Comparison of ENCODE assay signal across 13 mouse cellular contexts in genomic region chr2:33868996-33869688, GRCm38 (mm10). TPM values are rescaled to one million over a fixed set of nuclear protein-coding genes. Genes with fewer than 3 reads are reported as not detected.
DNase-seq lines count a peak whose midpoint lies in the region; ATAC-seq lines count a peak whose summit lies in the region.
"Had no signal": no experiment of that assay in that cellular context is flagged by ENCODE, and none has a peak within 500 bp of the region (broad histone marks: within the 10 kb centered on the region; RNA-seq: fewer than 3 reads in every experiment).

No protein-coding gene starts in this region.

- no peak for DNase-seq in forebrain, embryonic 10.5 days (ENCODE audit: extremely low spot score, low spot score)
- no peak for DNase-seq in lung, adult 18-20 months
- no peak for DNase-seq in cerebellum, adult 9-10 months
- no peak for DNase-seq in ovary, postnatal 10 days (ENCODE audit: low spot score)
- DNase-seq: heart, postnatal 10 days; layer of hippocampus, postnatal 36 days; retina, postnatal 1 day had no signal

- H3K27me3 ChIP-seq in forebrain, embryonic 15.5 days, result no peaks in the 10 kb centered on the region
- peaks cover 17% of the 10 kb centered on the region for H3K27me3 ChIP-seq in forebrain, embryonic 10.5 days (ENCODE audit: poor library complexity, severe bottlenecking)
- H3K27me3 ChIP-seq in lung, embryonic 15.5 days, result no peaks in the 10 kb centered on the region
- no peaks in the 10 kb centered on the region for H3K27me3 ChIP-seq in liver, embryonic 16.5 days (ENCODE audit: control insufficient read depth, insufficient read depth, low read depth, low read length)

- H3K4me1 ChIP-seq in forebrain, embryonic 15.5 days, result peaks cover 8% of the 10 kb centered on the region; the same call in 1 of the 2 replicates
- peaks cover 30% of the 10 kb centered on the region for H3K4me1 ChIP-seq in forebrain, embryonic 10.5 days
- peaks cover 54% of the 10 kb centered on the region for H3K4me1 ChIP-seq in lung, embryonic 15.5 days
- H3K4me1 ChIP-seq in liver, embryonic 16.5 days (ENCODE audit: control insufficient read depth, low read depth, low read length), result peaks cover 24% of the 10 kb centered on the region

- peak overlapping the region; percentile 3; the same call in 1 of the 2 replicates for H3K27ac ChIP-seq in forebrain, embryonic 15.5 days (replicated peaks)
- no peak overlapping the region for H3K27ac ChIP-seq in forebrain, embryonic 10.5 days
- H3K27ac ChIP-seq in lung, embryonic 15.5 days, result peak overlapping the region; percentile 82
- H3K27ac ChIP-seq in liver, embryonic 16.5 days (ENCODE audit: low read length), result peak overlapping the region; percentile 36

- peaks cover 37% of the 10 kb centered on the region for H3K36me3 ChIP-seq in forebrain, embryonic 15.5 days
- peaks cover 44% of the 10 kb centered on the region for H3K36me3 ChIP-seq in forebrain, embryonic 10.5 days (replicated peaks)
- peaks cover 12% of the 10 kb centered on the region for H3K36me3 ChIP-seq in lung, embryonic 15.5 days
- H3K36me3 ChIP-seq in liver, embryonic 16.5 days (ENCODE audit: control insufficient read depth, insufficient read depth), result peaks cover 4% of the 10 kb centered on the region

- no peaks in the 10 kb centered on the region for H3K9me3 ChIP-seq in forebrain, embryonic 15.5 days
- peaks cover 11% of the 10 kb centered on the region; the same call in 1 of the 2 replicates for H3K9me3 ChIP-seq in forebrain, embryonic 10.5 days
- H3K9me3 ChIP-seq in lung, embryonic 15.5 days, result no peaks in the 10 kb centered on the region
- H3K9me3 ChIP-seq in liver, embryonic 16.5 days (replicated peaks; ENCODE audit: control insufficient read depth, low read length), result no peaks in the 10 kb centered on the region

- WGBS in forebrain, embryonic 15.5 days, result 89% methylated on average over 5 of the region's 5 CpGs
- WGBS in forebrain, embryonic 10.5 days, result 87% methylated on average over 5 of the region's 5 CpGs
- WGBS in lung, embryonic 15.5 days, result 53% methylated on average over 5 of the region's 5 CpGs
- whole genome bisulfite sequencing in liver, embryonic 16.5 days (ENCODE audit: insufficient replicate concordance), result 32% methylated on average over 5 of the region's 5 CpGs

- H3K9ac ChIP-seq in forebrain, embryonic 15.5 days (replicated peaks), result no peak overlapping the region
- no peak overlapping the region for H3K9ac ChIP-seq in lung, embryonic 15.5 days
- H3K9ac ChIP-seq in liver, embryonic 16.5 days (ENCODE audit: low read depth, low read length), result no peak overlapping the region

- no peak overlapping the region for H3K4me2 ChIP-seq in forebrain, embryonic 15.5 days (replicated peaks)
- H3K4me2 ChIP-seq in lung, embryonic 15.5 days, result no peak overlapping the region
- H3K4me2 ChIP-seq in liver, embryonic 16.5 days (ENCODE audit: low read depth, low read length), result no peak overlapping the region

- no peak for ATAC-seq in forebrain, embryonic 15.5 days (replicated peaks)
- no peak for ATAC-seq in lung, embryonic 15.5 days (ENCODE audit: borderline replicate concordance, extremely low read depth, low FRiP score, low TSS enrichment)
- peak; percentile 54 for ATAC-seq in granulocyte monocyte progenitor cell, adult 5-6 weeks (replicated peaks; ENCODE audit: poor library complexity, severe bottlenecking)
- no peak for ATAC-seq in liver, embryonic 16.5 days (ENCODE audit: low read depth)
- ATAC-seq: activated CD4-positive, CD25-positive, alpha-beta regulatory T cell, adult 4 months had no signal

- no peak overlapping the region for H3K4me3 ChIP-seq in forebrain, embryonic 15.5 days
- no peak overlapping the region for H3K4me3 ChIP-seq in forebrain, embryonic 10.5 days
- no peak overlapping the region for H3K4me3 ChIP-seq in lung, embryonic 15.5 days
- no peak overlapping the region for H3K4me3 ChIP-seq in liver, embryonic 16.5 days (ENCODE audit: low read depth, low read length)
- H3K4me3 ChIP-seq: gastrocnemius, adult 2 months had no signal

RNA-seq across cellular contexts. Expression of gene Mvb12b, which starts 18.6 kb away (rescaled TPM):
- polyA plus RNA-seq in forebrain, embryonic 15.5 days (2015; fragmentation: Nextera tagmentation; extraction: Ambion mirVana), result 75.9 and 85.8 TPM in 2 replicates
- polyA plus RNA-seq in forebrain, embryonic 10.5 days (2016; fragmentation: Nextera tagmentation; extraction: Ambion mirVana), result 15.7 and 15.8 TPM in 2 replicates
- 21.8 and 22.8 TPM in 2 replicates for polyA plus RNA-seq in lung, embryonic 15.5 days (2015; fragmentation: Nextera tagmentation; extraction: Ambion mirVana)
- total RNA-seq in granulocyte monocyte progenitor cell, adult 5-6 weeks (2014; fragmentation: Nextera tagmentation), result 46.2 and 58.5 TPM in 2 replicates
- 14.7 and 16.6 TPM in 2 replicates for total RNA-seq in granulocyte monocyte progenitor cell, adult 5-6 weeks (2017)
- 8.7 and 11.0 TPM in 2 replicates for polyA plus RNA-seq in liver, embryonic 16.5 days (2015; fragmentation: Nextera tagmentation; extraction: Ambion mirVana)
